Mouse (Mus musculus): ENCODE measurements around the gene Nlgn2.

GRCm38 (mm10) chr11:69806378-69806777, 31.2 kb downstream of the Nlgn2 start:
- no peak for TF ChIP-seq POLR2A (IDR thresholded peaks at IDR 0.05; ENCODE audit: low read depth, low read length)
- peak; percentile 33 for TF ChIP-seq SMC3 (IDR thresholded peaks at IDR 0.05; ENCODE audit: low read depth, low read length)
- no peak for TF ChIP-seq POLR2AphosphoS2 (IDR thresholded peaks at IDR 0.05; ENCODE audit: low read depth, low read length)
- TF ChIP-seq CTCF (conservative IDR thresholded peaks at IDR 0.05 in 1 of 2, IDR thresholded peaks at IDR 0.05 in 1 of 2; ENCODE audit: low read depth in 2 of 2, low read length in 2 of 2): peak in 1 of 2 experiments; percentile 51; a peak in 2 of 4 replicates
- no peak for TF ChIP-seq KAT2A (IDR thresholded peaks at IDR 0.05; ENCODE audit: insufficient replicate concordance, low read length)
- TF ChIP-seq USF2 (conservative IDR thresholded peaks at IDR 0.05; ENCODE audit: low read depth, low read length): no peak
- TF ChIP-seq EP300 (IDR thresholded peaks at IDR 0.05; ENCODE audit: low read length): no peak
- TF ChIP-seq MYC (IDR thresholded peaks at IDR 0.05; ENCODE audit: low read depth, low read length): no peak
- TF ChIP-seq MAFK (IDR thresholded peaks at IDR 0.05; ENCODE audit: insufficient replicate concordance, low read length): no peak
